Mouse (Mus musculus): ENCODE results near the gene Zfp1.
"Not testable (repeated sequence)": the region's sequence is repeated elsewhere in the genome, so short reads cannot be mapped to it uniquely, and the experiment has no call there.

The Zfp1 gene

DNA sequence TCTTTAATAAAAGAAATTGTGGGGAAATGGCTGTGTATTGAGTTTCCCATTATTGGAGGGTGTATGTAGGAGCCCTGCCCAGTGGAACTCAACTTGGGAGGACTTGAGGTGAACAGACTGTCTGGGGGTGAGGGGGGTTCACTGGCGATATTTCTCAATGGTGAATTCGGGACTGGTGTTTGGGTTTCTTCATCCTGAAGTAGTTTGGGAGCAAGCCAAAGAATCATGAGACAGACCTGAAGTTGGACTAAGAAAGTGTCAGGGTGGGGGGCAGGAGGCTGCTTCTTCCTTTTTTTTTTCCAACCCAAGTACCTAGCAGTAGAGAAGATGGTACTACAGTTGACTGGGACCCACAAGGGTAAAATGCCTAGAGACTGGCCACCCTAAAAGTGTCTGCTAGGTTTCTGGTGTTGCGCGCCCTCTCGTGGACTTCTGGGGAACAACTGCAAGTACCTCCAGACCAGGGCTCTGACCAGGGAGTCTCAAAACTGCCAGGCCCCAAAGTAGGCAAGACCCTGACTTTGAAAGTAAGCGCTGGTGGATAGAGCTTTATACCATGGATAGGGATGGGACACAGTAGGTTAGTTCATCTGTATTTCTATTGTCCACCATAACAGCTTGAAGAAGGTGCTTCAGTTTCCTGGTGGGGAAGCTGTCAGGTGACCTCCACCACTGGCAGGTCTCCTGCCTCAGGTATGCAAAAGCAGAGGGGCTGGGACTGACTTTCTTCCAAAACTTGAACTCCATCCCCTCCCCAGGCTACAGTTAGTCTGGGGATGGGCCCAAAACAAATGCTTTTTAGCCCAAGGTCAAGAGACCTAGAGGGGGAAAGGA is 17.3 kb upstream of the Zfp1 start:
- DNase-seq (ENCODE audit: low spot score): peak; percentile 86

DNA sequence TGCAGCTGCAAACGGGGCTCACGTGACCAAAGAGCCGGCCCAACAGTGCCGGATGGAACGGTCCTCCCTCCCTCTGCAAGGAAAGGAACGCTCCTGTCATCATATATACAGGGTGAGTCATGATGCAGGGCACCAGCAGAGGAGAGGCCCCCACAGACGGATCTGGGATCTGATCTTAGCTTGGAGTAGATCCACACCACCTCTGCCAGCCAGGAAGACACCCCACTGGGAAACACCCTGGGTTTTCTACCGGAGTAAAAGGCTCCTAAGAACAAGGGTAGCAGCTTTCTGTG is 16.7 kb upstream of the Zfp1 start:
- DNase-seq (ENCODE audit: low spot score): no peak

DNA sequence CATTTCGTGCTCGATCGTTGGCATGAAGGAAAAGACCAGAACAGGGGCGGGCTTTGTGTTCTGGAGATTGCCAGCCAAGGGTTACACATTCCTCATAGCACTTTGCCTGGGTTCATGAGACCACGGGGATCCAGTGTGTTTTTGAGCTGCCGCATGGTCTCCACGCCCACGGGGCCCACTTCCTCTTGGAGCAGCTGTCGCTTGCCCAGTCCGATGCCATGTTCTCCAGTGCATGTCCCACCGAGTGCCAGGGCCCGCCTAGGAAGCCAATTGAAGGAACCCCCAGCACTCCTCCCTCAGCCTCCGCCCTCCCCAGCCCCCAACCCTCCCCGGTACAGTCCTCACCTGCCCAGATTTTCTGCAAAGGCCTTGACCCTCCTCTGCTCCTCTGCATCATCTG is 16.3 kb upstream of the Zfp1 start:
- DNase-seq (ENCODE audit: low spot score): no peak

DNA sequence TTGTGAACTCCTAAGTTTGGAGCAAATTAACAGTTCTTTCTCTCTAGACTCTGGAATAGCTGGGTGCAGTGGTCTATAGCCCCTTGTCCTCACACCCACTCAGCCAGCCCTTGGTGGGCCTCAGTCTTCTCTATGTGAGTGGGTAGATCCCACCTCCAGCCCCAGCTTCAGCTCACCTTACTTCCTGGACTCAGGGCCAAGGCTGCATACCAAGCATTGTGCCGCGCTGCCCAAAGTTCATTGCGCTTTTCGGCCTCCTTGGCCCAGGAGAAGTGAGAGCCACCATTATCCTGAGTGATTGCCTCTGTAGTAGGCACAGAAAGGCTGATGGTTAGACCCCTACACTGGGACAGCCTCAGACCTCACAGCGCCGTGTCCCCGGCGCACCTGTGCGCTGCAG is 15.3 kb upstream of the Zfp1 start:
- no peak for DNase-seq (ENCODE audit: low spot score)

DNA sequence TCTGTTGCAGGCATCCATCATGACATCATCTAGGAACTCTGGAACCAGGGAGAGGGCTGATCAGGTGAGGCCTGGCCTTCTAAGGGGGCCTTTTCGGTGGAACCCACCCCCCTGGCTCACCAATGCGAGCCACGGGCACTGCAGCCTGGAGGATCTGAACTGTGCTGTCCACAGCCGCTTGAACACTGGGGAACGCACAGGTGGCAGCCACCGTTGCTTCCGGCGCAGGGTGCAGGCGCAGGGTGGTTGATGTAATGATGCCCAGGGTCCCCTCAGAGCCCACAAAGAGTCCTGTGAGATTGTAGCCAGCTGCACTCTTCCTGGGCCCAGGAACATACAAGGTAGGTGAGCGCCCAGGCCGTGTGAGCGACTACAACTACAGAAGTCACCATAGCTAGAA is 14.8 kb upstream of the Zfp1 start:
- DNase-seq (ENCODE audit: low spot score): no peak

DNA sequence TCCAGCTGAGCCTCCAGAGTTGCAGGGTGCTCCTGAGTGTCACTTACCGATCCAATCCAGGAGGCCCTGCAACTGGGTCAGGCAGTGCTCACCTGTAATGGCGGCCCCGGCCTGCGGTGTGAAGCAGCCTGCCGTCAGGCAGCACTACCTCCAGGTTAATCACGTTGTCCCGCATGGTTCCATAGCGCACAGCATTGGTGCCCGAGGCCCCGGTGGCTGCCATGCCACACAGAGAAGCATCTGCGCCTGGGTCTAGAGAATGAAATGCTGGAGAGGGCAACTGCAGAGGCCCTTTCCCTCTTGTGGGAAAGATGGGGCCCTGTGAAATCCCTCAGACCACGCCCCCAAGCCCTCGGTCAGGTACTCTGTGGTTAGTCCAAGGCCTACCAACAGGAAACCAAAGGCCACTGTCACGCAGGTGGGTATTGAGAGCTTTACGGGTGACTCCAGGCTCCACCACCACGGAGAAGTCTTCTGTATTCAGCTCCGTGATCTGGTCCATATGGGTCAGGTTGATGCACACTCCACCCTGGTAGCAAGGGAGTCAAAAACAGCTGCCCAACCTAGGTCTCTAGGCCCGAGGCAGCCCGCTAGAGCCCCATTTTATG is 14.2 kb upstream of the Zfp1 start:
- DNase-seq (ENCODE audit: low spot score): no peak

DNA sequence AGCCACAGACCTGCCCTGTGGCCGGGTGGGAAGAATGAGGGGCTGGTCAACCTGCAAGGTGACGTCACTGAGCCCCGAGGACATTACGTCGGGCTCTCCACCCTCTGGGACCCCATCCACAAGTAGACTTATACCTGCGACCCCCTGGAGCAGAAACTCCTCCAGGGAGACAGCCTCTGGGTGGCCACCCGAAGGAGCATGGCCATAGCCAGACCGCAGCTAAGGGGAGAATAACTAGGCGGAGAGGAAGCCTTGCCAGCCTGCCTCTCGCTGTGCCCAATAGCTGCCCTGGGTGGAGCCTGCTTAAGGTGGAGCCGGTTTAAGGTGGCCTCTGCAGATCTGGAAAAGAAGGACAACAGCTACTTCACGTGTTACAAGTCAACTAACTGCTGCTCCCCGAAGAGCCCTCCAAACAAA is 13.1 kb upstream of the Zfp1 start, which contains the start of gene Ldhd:
Gene Ldhd (minus strand): TSS at position 270 of the 417 bp plus-strand sequence.
- DNase-seq (ENCODE audit: low spot score): no peak

DNA sequence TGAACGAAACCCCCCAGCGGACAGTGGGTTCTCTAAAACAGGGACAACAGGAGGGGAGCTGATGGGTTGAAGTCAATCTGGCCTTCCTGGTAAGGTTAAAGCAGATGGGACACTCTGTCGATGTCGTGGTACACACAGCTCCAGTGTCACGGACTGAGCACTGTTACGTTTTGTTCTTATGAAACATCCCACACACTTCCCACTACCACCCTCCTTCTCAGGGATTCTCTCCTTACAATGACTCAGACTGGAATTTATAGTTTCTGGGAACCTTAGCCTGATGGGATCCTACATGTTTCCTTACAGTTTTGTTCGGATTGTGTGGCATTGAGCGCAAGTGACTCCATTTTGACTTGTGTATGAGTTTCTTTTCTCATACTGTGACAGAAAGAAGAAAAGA is 11.6 kb upstream of the Zfp1 start:
- no peak for DNase-seq (ENCODE audit: low spot score)

DNA sequence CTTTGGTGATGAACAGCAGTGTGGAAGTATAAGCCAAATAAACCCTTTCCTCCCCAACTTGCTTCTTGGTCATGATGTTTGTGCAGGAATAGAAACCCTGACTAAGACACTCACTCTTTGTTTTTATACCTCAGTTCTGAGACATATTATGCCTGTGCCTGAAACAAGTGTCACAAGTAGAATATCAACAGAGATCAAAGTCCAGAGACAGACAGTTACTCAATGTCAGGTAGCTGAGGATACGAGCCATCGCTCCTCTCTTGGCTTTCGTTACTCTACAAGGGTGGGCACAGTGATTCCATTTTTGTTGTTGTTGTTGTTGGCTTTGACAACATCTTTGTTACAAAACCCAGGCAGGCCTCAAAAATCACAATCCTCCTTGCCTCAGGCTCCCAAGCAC is 10.2 kb upstream of the Zfp1 start:
- no peak for DNase-seq (ENCODE audit: low spot score)

DNA sequence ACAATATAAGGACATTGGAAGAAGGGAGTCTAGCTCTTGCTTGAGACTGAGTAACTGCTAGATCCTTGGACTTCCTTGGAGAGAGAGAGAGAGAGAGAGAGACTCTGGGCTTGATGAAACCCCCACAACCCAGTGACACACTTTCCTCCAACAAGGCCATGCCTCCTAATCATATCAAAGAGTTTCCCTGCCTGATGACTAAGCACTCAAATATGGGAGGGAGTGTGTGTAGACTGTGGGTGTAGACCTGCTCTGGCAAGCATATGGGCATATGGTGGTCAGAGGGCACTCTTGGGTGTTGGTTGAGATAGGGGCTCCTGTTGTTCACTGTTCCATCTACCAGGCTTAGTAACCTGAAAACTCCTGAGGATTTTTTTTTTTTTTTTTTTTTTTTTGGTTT is 5.1 kb upstream of the Zfp1 start:
- DNase-seq (ENCODE audit: low spot score): no peak

DNA sequence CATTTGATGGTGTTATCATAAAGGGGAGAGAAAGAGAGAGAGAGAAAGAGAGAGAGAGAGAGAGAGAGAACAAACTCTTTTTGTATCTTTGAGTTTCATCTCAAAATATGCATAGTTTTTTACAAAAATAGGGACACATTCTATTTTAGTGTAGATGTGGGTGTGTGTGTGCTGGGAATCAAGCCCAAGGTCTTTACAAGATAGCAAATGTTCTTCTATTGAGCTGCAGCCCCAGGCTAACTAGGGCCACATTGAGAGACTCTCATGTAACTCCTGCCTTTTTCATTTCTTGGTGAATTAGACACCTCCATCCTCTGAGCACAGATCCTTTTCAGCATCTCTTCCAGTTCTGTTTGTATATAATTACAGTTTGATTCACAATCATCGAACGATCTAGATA is 2.1 kb upstream of the Zfp1 start:
- DNase-seq (ENCODE audit: low spot score): no peak

DNA sequence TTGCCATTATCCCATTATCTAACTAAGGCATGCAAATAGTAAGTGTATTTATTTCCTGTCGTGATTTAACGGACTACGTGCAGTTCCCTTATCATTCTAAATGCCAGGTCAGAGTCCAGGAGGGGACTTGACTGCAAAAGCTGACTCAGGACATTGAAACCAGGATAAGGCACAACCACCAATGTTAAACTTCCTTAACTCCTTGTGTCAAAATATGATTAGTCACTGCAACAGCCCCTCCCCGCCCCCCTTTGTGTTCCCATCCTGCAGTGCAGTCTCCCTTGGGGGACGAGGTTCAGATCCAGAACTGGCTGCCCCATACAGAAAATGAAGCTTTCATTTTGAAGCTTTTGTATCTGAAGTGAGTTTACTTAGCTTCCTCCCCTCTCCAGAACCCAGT is 705 bp upstream of the Zfp1 start:
- DNase-seq (ENCODE audit: low spot score): no peak

DNA sequence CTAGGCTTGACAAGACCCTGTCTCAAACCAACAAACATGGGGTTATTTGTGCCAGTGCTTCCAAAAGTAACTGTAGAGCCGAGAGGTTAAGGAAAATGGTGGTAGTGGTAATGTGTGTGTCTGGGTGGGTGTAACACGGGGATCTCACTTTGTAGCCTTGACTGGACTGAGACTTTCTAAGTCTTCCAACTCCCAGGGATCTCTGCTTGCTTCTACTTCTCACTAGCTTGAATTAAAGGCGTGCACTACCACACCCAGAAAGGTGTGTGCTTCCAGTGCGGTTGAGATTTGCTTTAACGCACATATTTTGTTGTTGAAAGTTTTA is 300 bp upstream of the Zfp1 start:
- DNase-seq (ENCODE audit: low spot score): no peak

DNA sequence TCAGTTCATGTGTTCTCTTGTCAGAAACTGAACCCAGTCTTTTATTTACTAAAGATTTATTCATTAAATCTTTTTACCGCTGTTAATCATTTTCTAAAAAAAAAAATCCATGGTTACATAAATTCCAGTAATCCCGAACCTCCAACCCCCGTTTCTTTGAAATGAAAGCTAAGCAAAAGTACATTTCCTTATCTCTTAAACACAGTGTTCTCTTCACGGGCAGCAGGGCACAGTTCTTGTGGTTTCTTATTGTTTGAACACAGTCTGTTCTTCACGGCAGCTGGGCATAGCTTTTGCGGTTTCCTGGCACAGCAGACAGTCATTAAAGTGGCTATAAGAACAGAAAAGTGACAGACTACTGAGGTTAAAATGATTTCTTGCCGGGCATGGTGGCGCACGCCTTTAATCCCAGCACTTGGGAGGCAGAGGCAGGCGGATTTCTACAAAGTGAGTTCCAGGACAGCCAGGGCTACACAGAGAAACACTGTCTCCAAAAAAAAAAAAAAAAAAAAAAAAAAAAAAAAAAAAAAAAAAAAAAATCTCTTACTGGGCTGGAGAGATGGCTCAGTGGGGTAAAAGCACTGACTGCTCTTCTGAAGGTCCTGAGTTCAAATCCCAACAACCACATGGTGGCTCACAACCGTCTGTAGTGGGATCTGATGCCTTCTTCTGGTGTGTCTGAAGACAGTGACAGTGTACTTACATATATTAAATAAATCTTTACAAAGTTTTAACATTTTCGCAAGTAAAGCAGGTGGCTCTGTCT is 1.3 kb downstream of the Zfp1 start:
- not testable (repeated sequence) for DNase-seq (ENCODE audit: low spot score)

DNA sequence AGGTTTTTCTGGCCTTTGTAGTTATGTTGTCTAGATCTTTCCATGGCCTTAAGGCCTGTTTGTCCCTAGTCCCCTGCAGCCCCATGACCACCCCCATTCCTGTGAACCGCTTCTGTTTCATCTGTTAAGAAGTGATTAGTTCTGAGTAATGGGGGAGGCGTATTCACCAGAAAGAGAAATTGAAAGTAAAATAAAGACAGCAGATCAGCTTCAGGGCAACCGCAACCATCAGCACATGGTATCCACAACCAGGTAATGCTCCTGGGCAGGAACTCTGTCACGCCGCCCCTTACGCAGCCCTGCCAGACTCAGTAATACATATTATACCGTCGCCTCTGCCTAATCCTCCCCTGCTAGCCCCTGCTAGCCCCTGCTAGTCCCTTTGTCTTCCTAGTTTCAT is 2.5 kb downstream of the Zfp1 start:
- no peak for DNase-seq (ENCODE audit: low spot score)

DNA sequence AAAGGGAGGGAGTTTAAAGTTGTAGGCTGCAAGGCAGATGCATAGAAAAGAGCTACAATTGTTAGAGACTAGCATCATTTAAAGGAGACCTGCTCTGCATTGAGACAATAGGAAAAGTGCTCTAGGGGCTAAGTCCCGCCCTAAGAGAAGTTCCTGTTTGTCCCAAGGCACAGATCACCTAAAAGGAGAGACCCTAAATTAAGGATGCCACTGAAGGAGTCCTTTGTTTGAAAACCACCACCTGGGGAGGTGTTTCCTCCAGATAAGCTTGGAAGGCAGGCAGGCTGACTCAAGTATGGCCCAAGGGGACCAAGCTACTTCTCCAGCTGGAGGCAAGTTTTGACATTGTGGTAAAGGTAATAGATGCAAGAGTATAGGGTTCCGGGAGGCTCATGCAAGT is 5.6 kb downstream of the Zfp1 start:
- DNase-seq (ENCODE audit: low spot score): no peak

DNA sequence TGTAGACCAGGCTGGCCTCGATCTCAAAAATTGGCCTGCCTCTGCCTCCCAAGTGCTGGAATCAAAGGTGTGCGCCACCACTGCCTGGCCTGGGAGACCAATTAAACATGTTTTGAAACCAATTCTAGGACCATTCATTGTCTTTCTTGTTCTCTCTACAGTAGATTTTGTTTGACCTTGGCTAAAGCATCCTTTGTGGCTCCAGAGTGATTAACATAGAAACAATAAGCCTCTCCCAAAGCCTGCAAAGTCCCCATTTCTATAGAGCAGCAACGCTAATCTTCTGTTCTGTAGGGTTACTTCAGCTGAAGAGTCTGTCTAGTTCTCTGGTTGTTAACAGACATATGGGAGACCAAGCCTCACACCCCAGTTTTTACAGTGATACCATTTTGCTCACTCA is 7.5 kb downstream of the Zfp1 start:
- no peak for DNase-seq (ENCODE audit: low spot score)

DNA sequence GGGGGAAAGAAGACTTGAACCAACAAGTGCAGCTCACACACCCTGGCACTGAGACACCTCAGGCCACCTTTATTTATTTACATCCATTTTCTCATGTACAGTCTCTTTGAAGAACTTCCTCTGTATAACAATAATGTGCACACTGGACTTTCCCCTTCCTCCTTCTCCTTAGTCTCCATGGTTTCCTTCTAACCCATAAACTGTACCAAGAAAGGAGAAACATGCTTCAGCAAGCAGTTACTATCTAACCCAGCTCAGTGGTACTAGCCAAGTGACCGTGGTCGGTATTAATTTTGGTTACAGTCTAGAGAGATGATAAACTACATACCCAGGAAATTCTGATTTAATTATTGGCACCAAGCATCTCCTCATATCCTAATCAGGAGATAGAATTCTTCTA is 10.3 kb downstream of the Zfp1 start:
- DNase-seq (ENCODE audit: low spot score): no peak

DNA sequence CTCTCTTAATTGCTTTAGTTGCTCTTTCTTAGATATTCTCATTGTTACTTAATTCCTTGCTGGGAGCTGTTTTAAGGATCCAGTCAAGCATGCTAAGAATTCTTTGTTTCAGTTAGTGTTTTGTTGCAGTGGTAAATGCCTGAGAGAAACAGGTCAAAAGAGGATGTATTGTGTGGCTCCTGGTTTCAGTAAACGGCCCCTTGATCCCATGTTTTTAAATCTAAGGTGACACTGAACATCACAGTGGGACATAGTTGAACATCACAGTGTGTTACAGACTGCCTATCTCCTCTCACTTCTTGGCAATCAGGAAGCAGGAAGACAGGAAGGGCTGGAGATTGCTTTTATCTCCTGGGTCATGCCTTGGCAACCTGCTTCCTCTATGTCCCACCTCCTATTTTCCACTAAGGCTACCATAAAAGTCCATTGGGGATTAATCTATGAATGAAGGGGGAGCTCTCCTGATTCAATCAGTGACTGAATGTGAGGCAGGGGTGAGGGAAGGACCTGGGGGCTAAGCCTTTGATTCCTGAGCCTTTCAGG is 14.2 kb downstream of the Zfp1 start:
- DNase-seq (ENCODE audit: low spot score): peak; percentile 7

DNA sequence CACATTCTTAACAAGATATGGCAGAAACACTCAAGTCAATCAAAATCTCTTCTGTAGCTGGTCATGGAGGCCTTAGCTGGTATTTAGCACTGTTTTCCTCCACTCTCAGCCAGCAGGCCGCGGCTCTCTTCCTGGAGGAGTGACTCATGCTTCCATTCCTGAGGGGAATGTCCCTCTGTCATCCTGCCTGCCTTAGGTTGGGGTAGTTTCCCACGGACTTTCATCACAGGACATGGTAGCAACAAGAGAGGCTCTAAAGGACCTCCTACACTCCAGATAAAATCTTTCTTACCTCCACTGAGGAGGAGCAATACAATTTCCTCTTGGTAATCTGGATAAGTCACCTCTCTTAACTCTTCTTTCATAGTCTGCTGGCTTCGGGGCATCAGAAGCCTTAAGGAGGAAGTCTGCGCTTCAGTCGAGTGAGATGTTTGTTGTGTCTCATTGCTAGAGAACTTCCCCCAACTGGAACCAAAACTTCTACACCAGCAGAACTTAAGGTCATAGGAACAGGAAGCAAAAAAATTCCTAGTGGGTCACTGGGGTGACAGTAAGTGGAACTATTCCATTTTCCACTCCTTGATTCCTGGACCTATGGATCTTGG is 15.7 kb downstream of the Zfp1 start:
- no peak for DNase-seq (ENCODE audit: low spot score)

DNA sequence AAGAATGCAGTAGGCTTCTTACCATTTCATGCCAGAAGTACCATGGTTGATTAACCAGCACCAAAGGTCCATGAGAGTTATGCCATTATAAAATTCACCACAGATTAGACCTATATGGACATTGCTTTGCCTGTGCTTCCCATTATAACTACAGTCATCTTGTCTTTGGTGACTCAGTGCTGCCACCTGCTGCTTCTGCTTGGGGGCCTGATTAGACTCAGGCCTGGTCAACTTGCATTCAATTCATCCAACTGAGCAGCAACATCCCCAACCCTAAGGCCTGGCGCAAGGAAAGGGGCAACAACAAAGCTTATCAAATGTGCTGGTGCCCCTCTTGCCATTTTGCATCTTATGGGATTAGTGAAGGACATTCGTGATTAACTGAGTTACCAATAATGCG is 19.3 kb downstream of the Zfp1 start:
- peak; percentile 73 for DNase-seq (ENCODE audit: low spot score)

DNA sequence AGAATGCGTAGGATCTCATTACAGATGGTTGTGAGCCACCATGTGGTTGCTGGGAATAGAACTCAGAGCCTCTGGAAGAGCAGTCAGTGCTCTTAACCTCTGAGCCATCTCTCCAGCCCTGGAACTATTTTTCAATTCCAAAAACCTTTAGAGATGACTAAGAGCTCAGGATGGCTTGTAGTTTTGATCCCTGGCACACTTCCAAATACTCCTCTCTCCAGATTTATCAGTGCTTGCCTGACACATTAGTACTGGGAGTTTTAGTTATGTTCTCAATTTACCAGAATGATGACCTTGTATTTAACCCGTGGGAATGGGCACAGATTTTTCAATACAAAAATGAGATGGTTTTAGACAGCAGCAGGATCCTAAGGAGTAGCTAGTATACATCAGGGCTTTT is 23.6 kb downstream of the Zfp1 start:
- DNase-seq (ENCODE audit: low spot score): no peak

DNA sequence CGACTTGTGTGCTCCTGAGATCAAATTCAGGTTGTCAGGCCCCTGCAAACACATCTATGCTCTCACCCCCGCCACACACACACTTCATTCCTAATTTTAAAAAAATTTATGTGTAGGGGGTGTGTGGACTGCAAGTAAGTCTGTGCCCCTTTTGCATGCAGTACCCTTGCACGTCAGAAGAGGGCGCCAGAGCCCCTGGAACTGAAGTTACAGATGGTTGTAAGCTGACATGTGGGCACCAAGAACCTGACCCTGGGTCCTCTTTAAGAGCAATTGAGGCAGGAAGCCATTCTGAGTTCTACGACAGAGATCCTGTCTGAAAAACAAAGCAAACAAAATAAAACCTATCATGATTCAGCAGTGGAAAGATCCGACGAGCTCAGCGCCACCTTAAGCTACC is 33.0 kb downstream of the Zfp1 start:
- DNase-seq (ENCODE audit: low spot score): no peak
